Mouse (Mus musculus) 3134 (cell line): Measurements from ENCODE around the gene BC029722.

Experiments
- DNase-seq: peaks from one replicate; pipeline ENCODE4 v3.0.0-alpha.2; 2011; ENCODE audit warnings: low spot score; ENCODE audit not compliant: insufficient read length; ENCODE audit errors: extremely low read depth

The BC029722 gene

DNA sequence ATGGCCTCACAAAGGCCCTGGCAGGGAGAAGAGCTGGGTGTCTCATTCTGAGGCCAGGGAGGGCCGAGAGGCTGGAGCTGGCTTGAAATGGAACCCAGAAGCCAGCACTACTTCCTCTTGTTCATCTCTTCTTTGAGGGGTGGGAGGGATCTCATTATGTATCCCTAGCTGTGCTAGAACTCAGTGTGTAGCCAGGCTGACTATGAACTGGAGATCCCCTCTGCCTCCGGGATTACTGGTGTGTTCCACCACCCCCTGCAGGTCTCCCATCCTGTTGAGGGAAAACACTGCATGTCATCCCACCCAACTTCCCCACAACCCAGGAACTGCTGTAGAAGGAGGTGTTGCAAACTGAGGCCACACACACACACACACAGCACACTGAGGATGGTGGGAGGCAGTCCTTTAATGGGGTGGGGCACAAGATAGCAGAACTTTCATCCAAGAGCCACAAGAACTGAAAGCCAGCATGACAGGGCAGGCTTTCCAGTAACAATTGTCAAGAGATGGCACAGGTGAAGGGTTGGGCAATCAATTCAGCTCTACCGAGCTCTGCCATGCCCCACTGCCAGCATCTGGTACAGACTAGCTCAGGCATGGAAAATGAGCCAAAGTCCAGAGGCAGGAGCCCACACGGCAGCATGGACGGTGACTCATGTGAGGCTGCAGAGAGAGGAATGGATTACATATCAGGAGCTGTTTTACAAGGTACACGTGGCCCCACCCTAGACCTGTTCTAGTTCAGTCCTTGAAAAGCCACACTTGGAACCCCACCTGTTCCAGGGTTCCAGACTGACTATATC, 424 bp upstream of the BC029722 start:
- peak; percentile 51 for DNase-seq

DNA sequence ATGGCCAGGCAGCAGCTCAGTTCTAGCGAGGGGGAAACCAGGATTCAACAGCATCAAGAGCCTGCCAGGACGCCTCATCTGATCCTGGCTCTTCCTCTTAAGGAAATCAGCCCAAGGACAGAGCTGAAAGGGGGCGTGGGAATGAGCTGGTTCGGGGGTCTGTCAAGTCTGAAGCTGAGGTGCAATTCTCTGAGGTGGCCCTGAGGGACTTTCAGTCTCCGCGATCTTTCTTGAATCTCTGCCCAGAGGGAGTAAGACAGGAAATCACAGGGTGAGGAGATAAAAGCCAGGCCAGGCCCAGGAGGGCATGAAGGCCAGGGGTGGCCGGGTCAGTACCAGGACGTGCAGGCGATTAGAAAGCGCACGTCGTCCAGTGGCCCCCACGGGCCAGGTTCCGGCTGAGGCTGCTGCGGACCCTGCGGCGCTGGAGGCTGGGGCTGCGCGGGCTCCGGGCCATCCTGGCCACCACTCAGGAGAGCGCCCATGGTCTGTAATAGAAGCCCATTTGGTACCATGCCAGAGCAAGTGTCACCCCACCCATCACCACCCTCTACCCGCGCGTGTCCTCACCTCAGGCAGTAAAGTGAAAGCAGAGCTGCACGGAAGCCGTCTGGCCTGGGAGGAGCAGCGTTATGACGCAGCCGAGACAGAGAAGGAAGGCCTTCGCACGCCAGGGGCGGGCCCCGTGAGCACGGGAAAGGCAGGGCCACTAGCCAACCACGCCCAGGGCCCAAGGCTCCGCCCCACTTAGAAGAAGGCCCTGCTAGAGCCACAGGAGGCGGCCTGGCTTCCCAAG, 432 bp downstream of the BC029722 start:
- peak; percentile 99 for DNase-seq

DNA sequence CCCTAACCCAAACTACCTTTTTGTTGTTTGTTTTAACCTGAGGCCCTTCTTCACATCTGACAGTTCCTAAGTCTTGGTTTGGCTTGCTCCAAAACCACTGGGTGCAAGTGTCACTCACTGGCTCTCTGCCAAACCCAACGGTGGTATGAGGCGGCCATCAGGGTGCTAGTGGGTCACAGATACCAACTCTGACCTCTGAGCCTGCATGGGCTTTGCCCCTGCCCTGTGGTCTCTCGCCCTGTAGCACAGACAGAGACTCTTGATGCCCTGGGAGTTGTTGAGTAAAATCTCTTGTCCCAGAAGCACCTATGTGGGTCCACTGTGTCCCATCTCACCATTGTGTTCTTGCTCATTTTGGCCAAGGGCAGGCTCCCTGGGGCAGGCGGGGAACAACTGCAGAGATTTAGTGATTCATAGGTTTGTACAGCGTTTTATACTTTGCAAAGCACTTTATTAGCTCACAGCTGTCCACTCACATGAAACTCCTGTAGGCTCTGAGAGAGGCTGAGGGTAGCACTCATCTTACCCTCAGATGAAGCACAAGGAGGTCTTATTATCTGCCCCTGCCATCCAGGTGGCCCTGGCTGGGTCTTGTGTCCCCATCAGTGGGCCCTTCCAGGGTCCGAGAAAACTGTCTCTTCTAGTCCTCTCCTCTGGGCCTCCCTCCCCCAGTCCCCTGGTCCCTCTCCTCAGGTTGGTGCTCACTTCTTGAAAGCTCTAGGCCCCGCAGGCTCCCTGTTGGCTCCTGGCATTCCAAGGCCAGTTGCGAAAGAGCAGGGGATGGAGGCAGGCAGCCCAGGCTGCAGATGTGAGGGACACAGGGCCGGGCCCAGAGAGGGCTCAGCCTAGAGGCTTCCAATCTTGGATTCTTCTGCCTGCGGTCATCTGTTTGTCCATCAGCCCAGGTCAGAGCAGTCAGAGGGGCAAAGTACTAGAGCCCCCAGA, 1.7 kb downstream of the BC029722 start:
- DNase-seq = peak; percentile 80

DNA sequence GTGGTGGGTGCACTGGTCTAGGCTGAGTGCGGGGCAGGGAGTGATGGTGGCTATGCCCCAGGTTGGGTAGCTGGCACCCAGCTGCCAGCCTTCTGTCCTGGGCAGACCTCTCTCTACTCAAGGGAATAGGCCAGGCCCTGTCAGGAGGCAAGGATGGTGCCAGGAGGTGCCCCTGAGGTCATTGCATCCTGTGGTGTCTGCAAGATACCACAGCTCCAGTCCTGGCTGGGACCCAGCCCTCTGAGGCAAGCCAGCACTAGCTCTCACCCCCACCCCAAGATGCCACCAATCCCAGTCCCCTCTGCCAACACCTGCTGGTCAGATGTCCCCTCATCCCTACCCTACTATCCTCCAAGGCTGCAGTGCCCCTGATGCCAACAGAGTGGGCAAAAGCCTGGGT, 3.0 kb downstream of the BC029722 start:
- DNase-seq = no peak

DNA sequence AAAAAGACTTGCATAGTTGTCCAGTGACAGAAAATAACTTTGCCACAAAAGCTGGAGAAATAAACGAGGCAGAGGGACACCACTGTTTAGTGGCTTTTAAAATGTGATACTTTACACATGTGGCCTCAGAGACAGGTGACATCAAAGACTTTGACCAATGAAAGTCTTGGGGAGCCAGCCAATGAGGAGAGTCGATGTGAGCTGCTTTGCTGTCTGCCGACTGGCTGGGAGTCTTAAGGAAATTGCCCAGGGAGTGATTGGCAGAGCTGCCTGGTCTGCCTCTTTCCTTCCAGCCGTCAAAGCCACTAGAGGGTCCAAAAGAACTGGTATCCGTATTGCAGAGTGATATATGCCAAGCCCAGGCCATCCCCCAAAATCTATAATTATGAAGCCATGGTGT, 4.4 kb downstream of the BC029722 start:
- DNase-seq = no peak

DNA sequence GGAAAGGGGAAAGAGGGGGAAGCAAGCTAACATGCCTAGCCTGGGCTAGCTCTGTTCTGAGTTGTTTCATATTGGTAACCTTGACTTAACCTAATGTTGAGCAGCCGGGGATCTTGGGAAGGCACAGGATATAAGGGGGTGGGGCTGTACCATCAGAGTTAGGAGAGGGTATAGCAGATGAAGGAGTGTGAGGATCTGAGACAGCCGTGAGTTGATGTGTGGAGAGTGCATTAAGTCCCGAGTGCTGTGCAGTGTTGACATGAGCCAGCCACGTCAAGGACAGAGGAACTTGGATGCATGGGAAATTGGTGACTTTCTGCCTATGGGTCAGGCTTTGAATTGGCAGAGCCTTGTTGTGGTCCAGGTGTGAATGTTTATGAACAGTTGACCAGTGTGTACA, 6.6 kb downstream of the BC029722 start:
- DNase-seq = no peak

DNA sequence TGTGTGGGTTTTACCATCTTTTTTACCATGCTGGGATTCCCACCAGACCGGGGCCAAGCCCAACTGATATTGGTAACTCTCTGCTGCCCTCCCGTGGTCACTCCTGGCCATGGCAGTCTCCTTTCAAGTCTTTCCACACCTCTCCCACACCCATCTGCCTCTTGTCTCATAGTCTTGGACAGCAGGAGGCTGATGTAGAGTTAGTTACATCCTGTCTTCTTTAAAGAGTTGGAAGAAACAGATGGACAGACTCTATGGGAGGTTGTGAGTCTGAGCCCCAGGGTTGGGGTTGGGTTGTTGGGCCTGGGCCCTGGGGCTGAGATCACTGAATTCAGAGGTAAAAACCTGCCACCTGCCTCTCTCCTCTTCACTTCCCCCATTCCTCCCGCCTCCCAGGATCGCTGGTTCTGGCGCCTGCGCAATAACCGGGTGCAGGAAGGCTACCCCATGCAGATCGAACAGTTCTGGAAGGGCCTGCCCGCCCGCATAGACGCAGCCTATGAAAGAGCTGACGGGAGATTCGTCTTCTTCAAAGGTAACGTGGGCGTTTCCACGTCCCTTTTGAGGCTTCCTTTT, 7.3 kb downstream of the BC029722 start:
- peak; percentile 53 for DNase-seq

DNA sequence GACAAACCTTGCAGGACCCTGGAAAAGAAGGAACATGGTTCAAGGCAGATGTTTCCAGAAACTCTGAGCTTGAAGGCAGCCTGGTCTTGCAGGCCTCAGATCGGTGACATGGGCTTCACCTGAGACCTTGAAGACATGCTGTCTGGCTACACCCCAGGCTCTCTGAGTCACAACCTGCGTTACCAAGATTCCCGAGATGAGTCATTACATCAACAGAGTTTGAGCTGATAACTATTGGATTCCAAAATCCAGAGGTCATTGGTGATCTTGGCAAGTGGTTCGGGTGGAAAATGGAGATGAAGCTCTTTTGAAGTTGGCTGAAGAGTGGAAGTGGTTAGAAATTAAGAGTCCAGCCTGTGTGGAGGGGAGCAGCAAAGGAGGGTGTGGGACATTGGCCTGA, 9.6 kb downstream of the BC029722 start:
- DNase-seq = no peak

DNA sequence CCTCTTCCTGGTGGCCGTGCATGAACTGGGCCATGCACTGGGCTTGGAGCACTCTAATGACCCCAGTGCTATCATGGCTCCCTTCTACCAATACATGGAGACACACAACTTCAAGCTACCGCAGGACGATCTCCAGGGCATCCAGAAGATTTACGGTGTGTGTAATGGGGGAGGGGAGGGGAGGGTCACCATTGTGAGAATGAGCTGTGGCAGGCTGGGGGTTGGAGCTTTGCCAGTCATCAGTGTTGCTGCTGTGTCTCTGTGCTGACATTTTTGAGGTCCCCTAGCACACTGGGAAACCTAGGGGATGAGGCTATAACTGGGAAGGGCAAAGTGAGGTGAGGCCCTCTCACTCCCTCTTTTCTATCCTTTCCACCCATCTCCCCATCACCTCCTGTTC, 11.8 kb downstream of the BC029722 start:
- DNase-seq = no peak

DNA sequence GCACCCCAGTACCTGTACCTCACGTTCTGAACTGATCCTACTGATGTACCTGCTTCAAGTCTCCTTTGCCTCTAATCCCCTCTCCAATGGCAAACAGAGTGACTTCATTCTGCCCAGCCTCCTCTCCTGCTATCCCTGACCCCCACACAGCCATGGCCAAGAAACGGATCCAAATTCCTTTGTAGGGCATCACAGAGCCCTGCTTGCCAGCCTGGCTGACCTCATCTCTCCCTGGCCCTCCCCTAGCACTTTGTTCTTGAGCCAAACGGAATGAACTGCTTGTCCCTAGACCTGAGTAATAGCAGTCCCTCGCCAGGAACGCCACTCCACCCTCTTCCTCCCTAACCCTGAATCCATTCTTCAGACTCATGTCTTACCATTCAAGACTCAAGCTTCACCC, 12.7 kb downstream of the BC029722 start:
- DNase-seq = peak; percentile 77

DNA sequence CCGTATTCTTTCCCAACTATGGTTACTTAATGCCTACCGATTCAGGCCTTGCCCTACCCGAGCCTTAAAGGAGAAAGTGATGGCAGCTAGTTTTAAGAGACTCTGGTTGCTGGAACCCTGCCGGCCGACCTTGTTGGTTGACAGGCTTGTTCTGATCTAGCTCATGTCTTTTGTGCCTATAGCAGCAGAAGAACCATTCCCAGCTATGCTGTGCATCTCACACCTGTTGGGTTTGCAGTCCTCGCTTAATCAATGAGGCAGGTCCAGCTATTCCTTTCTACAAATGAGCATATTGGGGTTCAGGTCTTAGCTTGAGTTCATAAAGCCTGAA, 13.3 kb downstream of the BC029722 start:
- DNase-seq = no peak

DNA sequence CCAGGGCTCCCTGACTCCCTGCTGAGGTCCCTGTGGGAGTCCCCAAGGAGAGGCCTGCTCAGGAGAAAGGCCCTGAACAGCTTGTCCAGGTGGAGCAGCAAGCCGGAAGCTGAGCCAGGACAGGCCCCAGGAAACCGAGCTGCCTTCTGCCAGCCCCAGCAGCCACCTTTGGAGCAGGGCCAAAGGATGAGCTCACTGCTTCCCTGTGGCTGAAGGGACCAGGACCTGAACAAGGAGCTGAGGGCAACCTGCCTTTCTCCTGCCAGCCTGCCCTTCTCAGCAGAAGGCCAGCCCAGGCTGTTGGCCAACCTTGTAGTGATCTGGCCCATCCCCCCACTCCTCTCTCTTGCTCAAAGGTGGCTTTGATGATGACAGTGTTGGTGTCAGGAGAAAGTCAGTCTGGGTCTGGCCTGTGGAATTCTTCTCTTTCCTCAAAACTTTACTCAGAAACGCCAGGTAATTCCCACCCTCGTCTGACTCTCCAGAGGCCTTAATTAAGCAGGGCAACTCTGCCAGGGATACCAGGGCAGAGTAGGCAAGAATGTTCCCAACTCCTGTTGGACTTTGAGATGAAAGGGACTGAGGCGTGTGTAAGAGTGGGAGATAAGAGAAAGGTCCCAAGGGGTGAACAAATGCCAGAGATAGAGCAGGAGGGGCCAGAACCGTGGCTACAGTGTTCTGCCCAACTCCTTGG, 13.8 kb downstream of the BC029722 start:
- peak; percentile 80 for DNase-seq

DNA sequence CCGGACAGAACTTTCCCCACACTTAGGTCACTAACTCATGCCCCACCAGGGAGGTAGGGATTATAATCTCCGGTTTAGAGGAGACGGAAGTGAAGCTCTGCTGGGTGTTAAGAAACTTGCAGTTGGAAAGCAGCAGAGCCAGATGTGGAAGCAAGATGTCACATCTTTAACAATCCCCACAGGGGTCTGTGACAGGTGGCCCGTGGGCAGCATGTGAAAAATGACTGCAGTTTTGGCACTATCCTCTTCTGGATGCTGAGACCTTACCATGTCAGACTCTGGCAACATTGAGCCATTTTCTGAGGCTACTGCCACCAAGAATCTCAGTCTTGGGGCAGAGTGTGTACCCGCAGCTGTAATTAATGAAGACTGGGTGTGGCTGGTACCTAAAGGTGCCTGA, 15.2 kb downstream of the BC029722 start:
- no peak for DNase-seq

DNA sequence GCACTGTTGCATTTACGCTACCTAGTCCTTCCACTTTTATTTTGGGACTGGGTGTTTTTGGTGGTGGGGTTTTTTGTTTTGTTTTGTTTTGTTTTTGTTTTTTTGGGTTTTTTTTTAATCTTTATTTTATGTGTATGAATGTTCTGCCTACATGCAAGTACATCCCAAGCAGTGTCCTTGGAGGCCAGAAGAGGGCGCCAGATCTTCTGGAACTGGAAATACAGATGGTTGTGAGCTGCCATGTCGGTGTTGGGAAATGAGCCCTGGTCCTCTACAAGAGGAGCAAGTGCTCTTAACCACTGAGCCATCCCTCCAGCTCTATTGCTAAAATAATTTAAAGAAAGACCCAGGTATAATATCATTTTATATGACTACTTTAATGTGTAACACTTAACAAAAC, 16.5 kb downstream of the BC029722 start:
- DNase-seq = no peak

DNA sequence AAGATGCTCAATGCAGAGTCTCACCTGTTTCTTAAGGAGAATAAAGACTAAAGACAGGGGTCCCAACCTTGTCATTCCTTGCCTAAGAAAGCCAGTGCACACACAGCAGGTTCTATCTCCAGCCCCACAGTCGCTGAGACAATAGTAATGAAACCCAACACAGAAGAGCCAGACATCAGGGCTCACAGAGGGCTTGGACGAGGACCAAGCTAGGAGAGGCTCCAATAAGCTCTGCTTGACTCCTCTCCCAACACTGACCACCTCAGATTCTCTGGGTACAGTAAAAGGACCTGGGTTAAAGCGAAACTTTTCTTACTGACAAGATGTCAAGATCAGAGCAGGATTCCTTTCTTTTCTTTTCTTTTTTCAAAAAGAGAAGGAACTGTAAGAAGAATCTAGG, 20.6 kb downstream of the BC029722 start:
- DNase-seq = no peak

DNA sequence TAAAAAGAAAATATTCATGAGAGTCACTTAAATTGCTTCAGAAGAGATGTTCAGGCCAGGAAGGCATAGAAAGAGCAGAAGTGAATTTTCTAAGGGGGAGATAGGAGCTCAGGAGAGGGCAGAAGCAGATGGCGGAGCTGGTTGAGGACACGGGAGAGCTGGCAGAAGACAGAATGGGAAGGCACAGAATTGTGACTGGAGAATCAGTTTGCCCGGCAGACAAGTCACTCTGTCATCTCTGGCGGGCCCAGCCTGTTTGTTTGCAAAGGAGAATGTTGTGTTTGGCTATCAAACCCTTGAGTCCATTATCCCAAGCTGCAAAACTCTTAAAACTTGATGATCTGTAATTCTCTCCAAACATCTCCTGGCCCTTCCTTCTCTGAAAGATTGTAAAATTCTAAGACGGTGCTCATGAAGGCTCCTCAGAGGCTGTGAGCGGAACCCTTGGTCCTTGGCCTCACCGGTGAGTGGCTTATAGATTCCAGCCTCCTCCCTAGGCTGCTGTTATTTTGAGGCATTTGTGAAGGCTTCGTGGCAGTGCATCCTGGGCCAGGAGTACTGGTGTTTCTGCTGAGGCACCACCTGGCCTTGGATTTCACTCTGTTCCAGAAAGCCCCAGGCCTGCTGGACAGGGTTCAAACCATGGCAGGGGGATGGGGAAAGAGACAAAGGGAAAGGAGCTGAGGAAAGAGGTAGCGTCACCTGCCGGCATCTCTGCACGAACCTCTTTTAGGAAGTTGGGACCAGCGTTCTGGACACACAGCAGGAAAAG, 24.4 kb downstream of the BC029722 start:
- no peak for DNase-seq

DNA sequence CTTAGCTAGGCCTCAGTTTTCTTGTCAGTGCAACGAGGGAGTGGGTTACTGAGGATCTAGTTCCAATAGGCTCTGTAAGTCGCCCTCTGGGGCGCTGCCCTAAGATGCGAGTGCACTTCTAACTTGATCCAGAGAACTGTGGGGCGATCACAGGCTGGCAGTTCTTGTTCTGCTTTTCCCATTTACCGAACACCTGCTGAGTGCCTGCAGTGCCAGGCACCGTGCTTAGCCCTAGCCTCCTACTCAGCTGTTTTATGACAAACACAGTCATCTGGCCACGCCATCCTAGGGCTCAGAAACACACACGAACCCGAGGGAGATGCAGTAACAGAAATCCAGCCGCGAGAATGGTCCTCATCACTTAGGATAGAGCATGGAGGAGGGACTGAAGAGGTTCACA, 26.3 kb downstream of the BC029722 start:
- DNase-seq = no peak

DNA sequence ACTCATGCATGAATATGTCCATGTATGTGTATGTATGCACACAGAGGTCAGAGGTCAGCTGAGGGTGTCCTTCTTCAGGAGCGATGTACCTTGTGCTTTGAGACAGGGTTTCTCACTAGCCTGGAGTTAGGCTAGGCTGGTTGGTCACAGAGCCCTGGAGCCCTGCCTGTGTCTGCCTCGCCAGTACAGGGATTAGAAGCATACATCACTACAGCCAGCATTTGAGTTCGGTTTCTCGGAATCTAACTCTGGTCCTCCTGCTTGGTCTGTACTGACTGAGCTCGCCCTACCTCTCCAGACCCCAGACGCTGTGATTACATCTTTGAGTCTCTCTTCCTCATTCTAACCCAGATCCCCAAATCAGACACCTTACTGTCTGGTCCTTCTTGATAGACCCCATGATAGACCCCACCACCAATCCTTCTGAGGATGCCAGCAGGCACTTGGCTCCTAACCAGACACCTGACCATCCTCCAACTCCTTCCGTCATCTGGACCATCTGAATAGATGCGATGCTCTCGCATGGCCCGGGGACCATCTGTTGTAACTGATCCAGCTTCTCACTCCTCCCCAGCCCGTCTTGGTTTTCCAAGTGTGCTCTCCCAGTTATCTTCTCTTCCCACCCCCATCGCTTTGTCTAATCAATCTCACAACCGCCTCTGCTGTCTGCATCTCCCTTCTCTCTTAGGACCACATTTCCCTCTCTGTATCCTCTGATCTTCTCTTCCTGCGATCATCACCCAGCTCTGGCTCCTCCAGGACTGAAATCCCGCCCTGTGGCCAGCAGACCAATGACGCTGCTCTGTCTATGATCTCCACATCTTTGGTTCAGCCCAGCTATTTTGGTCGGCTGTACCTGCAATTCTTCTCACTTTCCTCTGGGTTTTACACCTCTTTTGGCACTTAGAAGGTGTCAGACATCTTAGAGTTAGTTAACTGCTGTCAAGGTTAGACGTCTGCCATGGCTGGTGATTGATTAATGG, 31.0 kb downstream of the BC029722 start:
- DNase-seq = no peak
